Mouse (Mus musculus) thymus, postnatal 0 days (tissue): ENCODE results near the gene Fbxo42. TPM values are rescaled to one million over a fixed set of nuclear protein-coding genes. Genes with fewer than 3 reads are reported as not detected.
"Not testable (repeated sequence)": the region's sequence is repeated elsewhere in the genome, so short reads cannot be mapped to it uniquely, and the experiment has no call there.

Experiments used
- DNase-seq: peaks from one replicate; pipeline ENCODE4 v3.0.0-alpha.2; 2015; ENCODE audit warnings: low spot score
- polyA plus RNA-seq: library from polyadenylated mRNA; unstranded; fragments of >200 nt; fragmentation: Nextera tagmentation; extraction: Ambion mirVana; gene quantifications from 2 replicates; pipeline ENCODE4 v1.2.1, GENCODE M21; 2015

The Fbxo42 gene
- polyA plus RNA-seq, 1 experiment from 2014 or later, result 22.2 TPM

DNA sequence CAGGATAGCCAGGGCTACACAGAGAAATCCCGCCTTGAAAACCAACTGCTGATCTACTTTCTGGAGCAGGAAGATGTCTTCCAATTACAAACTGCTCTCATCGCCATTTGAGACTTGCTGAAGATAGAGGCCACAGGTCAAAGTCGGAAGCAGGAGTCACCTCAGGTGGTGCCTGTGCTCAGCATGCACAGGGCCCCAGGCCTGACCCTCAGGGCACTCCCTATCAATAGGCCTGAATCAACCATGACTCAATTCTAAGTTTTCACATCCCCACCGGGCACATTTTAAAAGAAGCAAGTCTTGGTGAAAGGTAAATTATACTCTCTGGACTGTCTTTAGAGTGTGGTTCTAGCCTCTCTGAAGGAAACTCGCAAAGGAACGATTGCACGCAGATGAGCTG, 11.6 kb upstream of the Fbxo42 start:
- DNase-seq, result no peak

DNA sequence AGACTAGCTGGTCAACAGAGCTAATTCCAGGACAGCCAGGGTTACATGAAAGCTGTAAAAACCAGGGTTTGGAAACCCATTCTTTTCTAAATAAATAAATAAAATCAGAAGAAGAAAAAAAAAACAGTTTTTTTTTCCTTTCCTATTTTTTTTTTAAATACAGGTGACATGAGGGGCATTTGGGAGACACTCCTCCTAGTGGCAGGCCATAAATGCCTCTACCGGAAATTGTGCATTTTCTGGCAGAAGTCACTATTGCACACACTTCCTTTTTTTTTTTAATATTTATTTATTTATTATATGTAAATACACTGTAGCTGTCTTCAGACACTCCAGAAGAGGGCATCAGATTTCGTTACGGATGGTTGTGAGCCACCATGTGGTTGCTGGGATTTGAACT, 10.0 kb upstream of the Fbxo42 start:
- not testable (repeated sequence) for DNase-seq

DNA sequence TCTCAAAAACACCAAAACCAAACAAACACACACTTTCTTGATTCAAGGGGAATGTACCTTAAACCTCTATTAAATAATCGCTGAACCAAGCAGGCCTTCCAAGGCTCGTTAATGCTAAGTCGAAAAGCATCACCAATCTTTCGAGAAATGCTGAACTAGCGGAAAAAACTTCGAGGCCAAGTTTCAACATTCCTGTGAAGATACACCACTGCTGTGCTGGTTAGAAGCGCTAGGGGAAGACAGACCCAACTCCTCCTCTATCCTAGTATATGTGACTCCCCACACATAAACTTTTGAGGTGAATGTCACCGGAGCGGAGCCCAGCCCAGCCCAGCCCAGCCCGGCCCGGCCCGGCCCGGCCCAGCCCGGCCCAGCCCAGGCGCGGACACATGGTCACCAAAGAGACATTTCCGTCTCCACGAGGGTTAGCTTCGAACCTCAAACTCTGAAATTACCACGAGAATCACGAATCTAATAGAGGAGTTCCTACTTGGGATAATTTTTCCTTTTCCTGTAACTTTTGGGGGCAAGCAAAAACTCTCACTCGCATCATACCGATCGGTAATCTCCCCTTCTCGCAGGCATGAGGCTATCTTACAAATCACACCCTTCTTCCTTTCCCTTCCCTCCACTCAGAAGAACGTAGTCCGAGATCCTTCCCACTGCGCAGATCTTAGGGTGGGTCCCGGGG, 9.1 kb upstream of the Fbxo42 start:
- DNase-seq, result peak; percentile 20

DNA sequence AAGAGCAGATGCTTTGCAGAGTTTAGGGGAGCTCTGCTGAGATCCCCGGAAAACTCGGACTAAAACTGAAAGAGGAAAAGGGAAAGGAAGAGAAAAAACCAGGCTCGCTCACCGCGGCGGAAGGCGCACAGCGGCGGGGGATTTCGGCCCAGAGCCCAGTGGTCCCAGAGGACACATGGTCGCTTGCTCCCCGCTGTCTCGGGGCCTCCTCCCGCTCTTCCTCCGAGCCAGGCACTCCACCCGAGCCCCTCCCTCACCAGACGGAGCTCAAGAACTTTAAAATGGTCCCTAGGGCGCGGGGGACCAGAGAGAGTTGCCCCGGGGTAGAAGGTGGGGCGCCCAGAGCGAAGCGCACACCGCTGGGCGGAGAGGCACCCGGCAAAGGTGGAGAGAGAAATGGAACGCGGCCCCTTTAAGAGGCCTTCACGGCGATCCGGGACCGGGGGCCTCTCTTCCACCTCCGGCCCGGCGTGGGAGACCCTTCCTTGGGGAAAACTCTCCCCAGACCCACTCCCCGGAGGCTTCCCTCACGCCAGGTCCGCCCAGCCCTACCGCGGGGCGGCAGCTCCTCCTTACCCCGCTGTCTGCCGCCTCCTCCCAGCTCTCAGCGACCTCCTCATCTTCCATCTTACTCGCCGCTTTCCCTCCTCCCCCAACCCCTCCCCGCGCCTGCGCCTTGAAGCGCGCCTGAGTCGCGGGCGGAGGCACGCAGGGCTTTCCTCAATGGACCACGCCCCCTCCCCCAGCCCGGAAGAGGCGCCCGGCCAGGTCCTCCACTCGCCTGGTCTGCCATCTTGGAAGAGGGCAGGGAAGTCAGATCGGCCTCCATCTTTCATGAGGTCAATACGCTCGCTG, 8.4 kb upstream of the Fbxo42 start, which contains the start of gene Szrd1:
TSS of gene Szrd1 (minus strand) at position 660 of the 855 bp plus-strand sequence.
- DNase-seq, result peak; percentile 99

DNA sequence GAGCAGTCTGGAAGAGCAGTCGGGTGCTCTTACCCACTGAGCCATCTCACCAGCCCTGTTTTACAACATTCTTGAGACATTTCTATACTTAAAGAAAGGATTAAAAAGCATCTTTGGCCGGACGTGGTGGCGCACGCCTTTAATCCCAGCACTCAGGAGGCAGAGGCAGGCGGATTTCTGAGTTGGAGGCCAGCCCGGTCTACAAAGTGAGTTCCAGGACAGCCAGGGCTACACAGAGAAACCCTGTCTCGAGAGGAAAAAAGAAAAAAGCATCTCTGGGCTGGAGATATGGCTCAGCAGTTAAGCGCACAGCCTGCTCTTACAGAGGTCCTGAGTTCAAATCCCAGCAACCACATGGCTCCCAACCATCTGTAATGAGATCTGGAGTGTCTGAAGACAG, 7.4 kb upstream of the Fbxo42 start:
- not testable (repeated sequence) for DNase-seq

DNA sequence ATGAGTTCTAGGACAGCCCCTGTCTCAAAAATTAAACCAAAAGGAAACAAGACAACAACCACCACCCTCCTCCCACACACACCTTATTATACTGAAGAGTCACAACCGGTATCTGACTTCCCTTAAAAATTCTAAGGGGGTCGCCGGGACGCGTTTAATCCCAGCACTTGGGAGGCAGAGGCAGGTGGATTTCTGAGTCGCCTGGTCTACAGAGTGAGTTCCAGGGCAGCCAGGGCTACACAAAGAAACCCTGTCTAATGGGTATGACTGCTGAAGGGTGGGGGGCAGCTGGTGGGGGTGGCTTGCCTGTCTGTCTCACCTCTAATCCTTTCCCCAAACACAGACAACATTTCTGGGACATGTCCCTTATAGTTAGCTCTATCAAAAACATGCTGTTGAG, 6.7 kb upstream of the Fbxo42 start:
- DNase-seq, result no peak

DNA sequence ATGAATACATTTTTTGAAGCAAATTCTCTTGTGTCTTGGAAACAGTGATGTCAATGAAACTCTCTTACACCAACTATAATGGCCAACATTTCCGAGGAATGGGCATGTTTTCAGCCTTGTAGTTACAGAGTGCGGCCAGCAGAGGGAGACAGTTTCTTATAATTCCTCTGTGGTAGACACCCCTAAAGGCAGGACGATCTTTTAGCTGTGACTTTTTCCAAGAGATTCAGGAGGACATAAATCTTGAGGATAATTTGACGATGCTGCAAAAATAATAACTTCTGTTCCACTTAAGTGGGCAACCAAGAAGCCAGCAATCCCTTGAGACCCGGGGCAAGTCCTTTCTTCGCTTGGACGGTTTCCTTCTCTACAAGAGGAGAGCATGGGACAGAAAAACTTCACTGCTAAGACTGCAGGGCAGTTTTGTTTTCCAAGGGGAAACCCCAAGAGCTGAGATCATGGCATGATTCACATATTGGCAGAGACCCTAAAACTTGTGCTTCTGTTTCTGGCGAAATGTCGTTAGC, 5.4 kb upstream of the Fbxo42 start:
- peak; percentile 79 for DNase-seq

DNA sequence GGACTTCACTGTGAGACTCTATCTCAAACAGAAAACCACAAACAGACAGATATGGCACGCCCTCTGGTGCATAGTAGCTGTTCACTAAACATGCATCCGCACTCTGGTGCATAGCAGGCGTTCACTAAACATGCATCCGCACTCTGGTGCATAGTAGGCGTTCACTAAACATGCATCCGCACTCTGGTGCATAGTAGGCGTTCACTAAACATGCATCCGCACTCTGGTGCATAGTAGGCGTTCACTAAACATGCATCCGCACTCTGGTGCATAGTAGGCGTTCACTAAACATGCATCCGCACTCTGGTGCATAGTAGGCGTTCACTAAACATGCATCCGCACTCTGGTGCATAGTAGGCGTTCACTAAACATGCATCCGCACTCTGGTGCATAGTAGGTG, 2.6 kb upstream of the Fbxo42 start:
- not testable (repeated sequence) for DNase-seq

DNA sequence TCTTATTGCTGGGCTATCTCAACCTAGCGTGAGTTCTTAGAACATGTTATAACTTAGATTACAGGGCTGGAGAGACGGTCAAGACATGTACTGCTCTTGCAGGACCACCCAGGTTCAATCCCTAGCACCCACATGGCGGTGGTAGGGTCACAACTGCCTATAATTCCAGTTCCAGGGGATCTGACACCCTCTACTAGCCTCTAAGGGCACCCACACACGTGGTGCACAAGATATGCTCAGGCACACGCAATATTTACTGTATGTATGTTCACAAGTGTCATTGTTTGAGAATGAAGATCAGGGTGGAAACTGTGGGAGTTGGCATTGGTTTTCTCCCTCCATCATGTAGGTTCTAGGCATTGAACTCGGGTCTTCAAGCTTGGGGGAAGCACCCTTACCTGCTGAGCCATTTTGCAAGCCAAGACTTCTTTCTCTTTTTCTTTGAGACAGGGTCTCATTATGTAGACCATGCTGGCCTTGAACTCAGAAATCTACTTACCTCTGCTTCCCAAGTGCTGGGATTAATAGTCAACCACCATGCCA, 1.2 kb upstream of the Fbxo42 start:
- DNase-seq, result no peak

DNA sequence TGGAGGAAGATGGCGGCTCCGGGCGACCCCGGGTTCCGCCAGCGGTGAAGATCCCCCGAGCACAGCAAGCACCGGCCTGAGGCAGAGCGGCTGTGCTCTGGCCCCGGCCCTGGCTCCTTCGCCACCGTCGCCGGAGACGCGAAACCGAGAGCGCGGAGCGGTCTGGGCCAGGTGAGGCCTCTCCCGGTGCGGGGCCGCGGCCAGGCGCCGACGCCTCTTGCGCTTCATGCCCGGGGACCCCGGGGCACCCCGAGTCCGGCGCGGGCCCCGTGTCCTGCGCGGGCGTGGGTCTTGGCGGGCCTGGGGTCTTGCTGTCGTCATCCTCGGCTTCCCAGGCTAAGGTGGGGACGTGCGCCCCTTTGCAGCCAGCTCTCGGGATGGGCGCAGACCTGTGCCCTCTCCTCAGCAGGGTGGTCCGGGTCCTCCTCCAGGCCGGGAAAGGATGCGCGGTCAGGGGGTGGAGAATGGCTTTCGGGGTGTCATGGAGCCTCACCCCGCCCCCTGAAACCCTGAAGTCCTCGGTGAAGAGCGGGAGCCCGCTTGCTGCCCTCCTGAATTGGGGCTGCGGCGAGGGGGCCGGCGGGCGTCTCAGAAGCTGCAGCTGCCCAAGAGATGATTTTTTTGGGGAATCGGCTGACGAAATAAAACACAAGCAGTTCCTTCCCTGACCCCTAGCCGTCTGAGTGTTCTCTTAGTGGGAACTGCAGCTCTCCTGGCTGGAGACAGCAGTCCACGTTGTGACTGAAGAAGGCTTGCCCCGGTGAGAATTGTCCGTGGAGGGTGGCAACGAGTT, 492 bp downstream of the Fbxo42 start:
- peak; percentile 54 for DNase-seq

DNA sequence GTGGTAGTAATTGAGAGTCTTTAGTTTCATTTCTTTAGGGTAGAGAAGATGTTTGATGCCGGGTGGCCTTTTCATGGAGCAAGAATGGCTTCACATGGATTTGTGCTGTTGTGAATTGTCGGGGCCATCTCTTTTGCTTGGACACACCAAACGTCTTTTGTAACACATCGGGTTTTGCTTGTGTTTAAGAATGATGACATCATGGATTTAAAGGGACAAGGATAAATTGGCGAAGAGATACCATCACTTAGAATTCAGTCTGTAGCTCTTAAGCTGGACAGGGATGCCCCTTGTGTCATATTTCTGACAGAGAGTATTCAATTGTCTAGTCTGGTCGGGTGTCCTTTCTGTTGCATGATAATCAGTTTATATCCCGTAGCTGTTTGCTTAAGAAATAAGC, 1.4 kb downstream of the Fbxo42 start:
- no peak for DNase-seq

DNA sequence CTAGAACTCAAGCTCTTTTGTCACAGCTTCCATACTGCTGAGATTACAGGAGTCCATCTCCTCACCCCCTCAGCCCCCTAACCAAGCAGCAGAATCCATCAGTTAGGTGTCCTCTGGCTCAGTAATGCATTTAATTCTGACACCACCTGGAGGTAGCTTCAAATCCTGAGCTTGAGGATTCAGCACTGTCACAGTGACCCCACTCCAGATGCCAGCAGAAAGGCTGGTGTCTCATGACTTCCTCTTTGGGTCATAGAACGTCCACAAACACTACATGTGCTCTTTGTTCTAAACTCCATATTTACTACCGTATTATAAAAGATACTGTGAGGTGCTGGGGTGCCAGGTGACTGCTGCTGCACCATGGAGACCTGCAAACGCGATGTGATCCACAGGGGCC, 9.8 kb downstream of the Fbxo42 start:
- peak; percentile 13 for DNase-seq

DNA sequence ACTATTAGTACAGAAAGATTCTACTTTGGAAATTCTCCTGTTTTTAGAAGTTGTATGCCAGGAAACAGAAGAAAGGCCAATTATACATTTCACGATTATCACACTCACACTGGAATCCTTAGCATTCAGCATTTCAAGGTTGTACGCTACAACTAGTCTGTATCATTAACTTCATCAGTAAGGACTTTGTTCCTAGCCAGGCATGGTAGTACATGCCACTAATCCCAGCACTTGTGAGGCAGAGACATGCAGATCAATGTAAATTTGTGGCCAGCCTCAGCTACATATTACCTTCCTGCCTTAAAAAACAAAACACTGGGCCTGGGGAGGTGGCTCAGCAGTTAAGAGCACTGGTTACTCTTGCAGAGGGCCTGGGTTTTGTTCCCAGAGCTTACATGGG, 10.9 kb downstream of the Fbxo42 start:
- no peak for DNase-seq

DNA sequence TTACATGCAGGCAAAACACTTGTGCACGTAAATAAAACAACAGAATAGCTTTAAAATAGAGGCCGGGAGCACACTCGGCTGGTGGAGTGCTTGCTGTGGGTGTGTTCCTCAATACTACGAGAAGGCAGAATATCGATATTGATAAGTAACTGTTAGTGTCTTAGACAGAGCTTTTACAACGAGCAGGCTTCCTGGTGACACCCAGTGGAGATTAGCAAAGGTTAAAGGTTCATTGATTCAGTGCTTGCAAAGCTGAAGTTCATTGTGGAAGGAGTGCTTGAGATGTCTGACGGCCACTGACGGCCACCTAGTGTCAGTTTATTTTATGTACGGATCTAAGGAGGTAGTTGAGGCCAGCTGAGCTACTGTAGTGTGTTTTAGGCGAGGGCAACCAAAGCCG, 11.4 kb downstream of the Fbxo42 start:
- DNase-seq, result no peak

DNA sequence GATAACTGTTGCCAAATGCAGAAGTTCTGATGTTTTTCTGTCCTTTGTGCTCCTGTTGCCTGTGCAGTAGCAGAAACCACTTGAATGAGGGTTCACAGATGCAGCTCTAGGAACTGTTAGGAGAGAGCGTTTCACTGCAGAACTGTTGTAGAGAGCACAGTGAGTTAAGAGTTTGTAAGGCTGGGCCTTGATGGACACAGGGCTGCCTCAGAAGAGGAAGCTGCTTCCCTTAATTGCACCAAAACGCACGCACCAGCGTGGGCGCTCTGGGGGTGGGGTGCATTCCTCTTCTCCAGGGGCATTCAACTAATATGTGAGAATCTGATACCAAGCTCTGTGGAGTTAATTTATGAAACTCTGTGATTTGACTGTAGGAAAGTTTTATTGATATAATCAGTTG, 12.0 kb downstream of the Fbxo42 start:
- DNase-seq, result no peak

DNA sequence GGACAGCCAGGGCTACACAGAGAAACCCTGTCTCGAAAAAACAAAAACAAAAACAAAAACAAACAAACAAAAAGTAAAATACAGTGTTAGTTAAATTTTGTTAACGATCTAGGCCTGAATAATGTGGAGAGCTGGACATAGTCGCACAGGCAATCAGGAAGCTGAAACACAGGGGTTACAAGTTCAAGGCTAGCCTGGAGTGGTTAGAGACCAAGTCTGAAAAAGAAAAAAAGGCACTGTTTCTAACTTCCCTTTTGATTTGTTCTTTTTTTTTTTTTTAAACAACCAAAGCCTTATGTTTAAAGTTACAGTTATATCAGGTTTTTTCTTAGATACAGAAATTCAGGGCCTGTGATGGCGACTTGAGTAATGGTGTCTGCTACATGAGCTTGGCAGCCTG, 12.5 kb downstream of the Fbxo42 start:
- DNase-seq, result no peak

DNA sequence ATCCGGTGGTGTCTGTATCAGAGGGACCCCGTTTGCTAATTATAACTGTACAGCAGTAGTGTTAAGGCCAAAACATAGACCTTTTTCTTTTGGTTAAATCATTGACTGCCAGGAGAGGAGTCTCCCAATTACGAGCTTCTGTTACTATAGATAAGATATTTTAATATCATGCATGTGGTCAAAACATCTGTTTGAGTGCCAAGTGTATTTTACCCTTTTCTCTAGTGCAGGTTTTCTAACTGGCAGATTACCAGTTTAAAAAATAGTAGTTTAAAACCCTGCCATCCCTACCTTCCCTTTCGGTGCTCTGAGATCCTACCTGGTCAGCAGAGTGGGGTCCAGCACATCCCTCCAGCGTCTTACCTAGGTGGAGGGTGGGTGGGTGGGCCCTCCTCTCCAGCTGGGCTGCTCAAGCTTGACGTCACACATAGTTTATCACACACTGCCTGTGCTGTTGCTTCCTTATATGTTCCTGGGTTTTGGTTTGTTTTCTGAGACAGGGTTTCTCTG, 14.0 kb downstream of the Fbxo42 start:
- no peak for DNase-seq

DNA sequence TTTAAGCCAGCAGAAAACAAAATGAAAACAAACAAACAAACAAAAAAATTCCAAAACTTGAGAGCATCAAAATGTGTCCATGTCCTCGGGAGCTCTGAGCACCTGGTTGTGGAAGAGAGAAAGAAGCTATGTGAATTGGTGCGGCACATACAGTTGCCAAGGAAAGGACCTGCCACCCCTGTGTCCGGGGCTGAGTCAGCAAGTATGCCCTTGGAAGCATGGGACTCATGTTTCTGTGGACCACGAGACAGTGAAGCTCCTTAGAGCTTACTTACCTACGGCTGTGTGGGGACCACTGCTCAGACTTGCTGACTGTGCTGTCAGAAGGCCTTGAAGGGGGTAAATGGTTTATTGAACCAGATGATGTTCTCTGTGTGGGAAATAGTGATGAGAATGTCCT, 16.0 kb downstream of the Fbxo42 start:
- no peak for DNase-seq

DNA sequence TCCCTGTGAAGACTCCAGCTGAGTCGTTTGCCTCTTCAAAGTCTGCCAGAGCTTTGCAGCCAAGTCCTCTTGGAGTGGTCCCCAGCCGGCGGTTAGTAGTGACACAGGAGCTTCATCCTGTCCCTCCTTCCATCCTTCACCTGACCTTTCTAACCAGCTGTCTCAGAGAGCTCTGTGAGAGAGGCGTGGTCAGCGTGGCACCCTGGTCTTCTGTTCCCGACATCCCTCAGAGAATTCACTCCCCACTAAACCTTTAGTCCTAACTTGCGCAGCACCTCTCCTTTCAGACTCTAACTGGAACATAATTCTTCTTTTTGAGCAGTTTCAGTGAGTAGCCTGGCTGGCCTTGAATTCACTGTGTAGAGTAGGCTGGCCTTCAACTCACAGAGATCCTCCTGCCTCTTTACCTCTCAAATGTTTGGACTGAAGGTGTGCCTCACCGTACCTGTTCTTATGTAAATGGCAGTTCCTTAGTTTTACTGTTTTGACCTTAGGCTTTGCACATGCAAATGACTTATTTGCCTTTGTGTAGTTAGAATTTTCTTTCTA, 18.1 kb downstream of the Fbxo42 start:
- DNase-seq, result no peak

DNA sequence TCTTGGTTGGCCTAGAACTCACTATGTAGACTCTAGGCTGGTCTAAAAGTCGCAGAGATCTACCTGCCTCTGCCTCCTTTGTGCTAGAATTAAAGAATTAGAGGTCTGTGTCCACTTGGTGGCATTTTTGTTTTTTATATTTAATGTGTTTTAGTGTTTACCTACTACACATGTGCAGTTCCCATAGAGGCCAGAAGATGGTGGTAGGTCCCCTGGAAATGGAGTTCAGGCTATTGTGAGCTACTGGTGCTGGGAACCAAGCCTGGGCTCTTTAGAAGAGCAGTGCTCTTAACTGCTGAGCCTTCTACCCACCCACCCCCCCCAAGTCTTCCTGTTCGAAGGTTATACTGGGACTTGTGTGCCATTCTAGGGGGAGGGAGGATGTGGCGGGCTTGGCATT, 19.4 kb downstream of the Fbxo42 start:
- DNase-seq, result no peak

DNA sequence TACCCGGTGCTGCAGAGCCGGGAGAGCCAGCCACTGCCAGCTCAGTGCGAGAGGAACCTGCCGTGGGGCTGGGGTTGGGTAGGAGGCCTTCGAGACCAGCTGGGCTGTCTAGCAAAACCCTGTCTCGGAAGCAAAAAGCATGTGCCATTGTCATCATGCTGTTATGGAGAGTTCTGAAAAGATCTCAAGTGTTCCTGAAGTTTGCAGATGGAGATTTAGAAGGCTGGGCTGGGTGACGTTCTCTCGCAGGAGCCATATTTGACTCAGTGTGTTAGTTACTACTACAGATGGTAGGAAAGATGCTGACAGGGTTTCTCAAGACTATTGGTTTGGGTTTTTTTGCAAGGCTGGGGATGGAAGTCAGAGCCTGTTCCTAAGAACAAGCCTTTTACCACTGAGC, 24.4 kb downstream of the Fbxo42 start:
- DNase-seq, result no peak
